Mouse (Mus musculus) MN1 (cell line): ENCODE data around the gene Tmem160.
A peak's percentile ranks its signal among the peaks of the same experiment; 100 is the strongest.

Source experiments
- DNase-seq: peaks from one replicate; pipeline ENCODE4 v3.0.0-alpha.2; 2016; ENCODE audit warnings: low spot score

Gene Tmem160

GRCm38 (mm10) chr7:16441241-16441640 is 11.3 kb upstream of the Tmem160 start:
- DNase-seq, result no peak

GRCm38 (mm10) chr7:16451656-16452055 is 923 bp upstream of the Tmem160 start:
- no peak for DNase-seq

GRCm38 (mm10) chr7:16453118-16453711 is 636 bp downstream of the Tmem160 start:
- peak; percentile 66 for DNase-seq

GRCm38 (mm10) chr7:16455016-16455415 is 2.4 kb downstream of the Tmem160 start:
- DNase-seq, result no peak

- no peak for DNase-seq
Observed at GRCm38 (mm10) chr7:16456289-16456688, 3.7 kb downstream of the Tmem160 start.

GRCm38 (mm10) chr7:16460566-16460965 is 8.0 kb downstream of the Tmem160 start:
- DNase-seq, result no peak

GRCm38 (mm10) chr7:16461151-16461550 is 8.6 kb downstream of the Tmem160 start:
- no peak for DNase-seq

GRCm38 (mm10) chr7:16461705-16462104 is 9.1 kb downstream of the Tmem160 start:
- DNase-seq, result no peak

GRCm38 (mm10) chr7:16463214-16463613 is 10.6 kb downstream of the Tmem160 start:
- DNase-seq, result peak; percentile 83

GRCm38 (mm10) chr7:16465160-16465559 is 12.6 kb downstream of the Tmem160 start:
- DNase-seq, result peak; percentile 73

- DNase-seq, result no peak
Observed at GRCm38 (mm10) chr7:16465568-16465967, 13.0 kb downstream of the Tmem160 start.

- DNase-seq, result no peak
Observed at GRCm38 (mm10) chr7:16466565-16466964, 14.0 kb downstream of the Tmem160 start.

- no peak for DNase-seq
Observed at GRCm38 (mm10) chr7:16468115-16468514, 15.5 kb downstream of the Tmem160 start.

- peak; percentile 14 for DNase-seq
Observed at GRCm38 (mm10) chr7:16471549-16471948, 19.0 kb downstream of the Tmem160 start.

- peak; percentile 16 for DNase-seq
Observed at GRCm38 (mm10) chr7:16472116-16472709, 19.6 kb downstream of the Tmem160 start.

GRCm38 (mm10) chr7:16473847-16474246 is 21.3 kb downstream of the Tmem160 start:
- DNase-seq, result no peak

- DNase-seq, result no peak
Observed at GRCm38 (mm10) chr7:16474445-16474844, 21.9 kb downstream of the Tmem160 start.

- no peak for DNase-seq
Observed at GRCm38 (mm10) chr7:16475321-16475720, 22.7 kb downstream of the Tmem160 start.

GRCm38 (mm10) chr7:16475764-16476599 is 23.4 kb downstream of the Tmem160 start:
- no peak for DNase-seq

GRCm38 (mm10) chr7:16476600-16476989 is 24.0 kb downstream of the Tmem160 start:
- no peak for DNase-seq

GRCm38 (mm10) chr7:16477628-16478027 is 25.0 kb downstream of the Tmem160 start, which contains the start of gene Npas1:
Gene Npas1, minus strand, starts transcription at chr7:16477728.
- DNase-seq, result no peak

GRCm38 (mm10) chr7:16488816-16489215 is 36.2 kb downstream of the Tmem160 start:
- no peak for DNase-seq

GRCm38 (mm10) chr7:16489948-16490347 is 37.4 kb downstream of the Tmem160 start:
- no peak for DNase-seq
